Mouse (Mus musculus): ENCODE measurements at regions not wholly inside any gene's neighbourhood (a gene's known extent, or its start where the extent isn't known, plus 50 kb on each side); places are given as distances from the start of the nearest gene placed in this dataset.

DNA sequence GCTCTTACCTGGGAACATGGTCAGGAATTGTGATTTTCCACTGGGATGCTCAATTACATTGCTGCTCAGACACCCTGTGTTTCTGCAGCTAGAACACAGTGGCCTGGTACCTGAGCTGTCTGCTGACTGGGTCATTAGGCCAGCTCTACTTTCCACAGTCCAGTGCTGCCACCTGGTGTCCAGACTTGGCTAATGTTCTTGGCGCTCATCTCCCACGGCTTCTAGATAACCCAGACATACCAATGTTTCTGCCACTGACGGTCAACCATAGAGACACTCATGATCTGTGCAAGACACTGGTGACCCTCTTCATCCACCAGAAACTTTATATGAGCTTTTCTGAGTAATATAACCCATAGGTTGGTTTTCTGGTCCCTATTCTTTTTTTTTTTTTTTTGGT is 67.1 kb upstream of the Nmur2 start:
- peak; percentile 89 for TF ChIP-seq CTCF (IDR thresholded peaks at IDR 0.05; ENCODE audit: insufficient read depth, low read length)
- no peak for TF ChIP-seq POLR2A (IDR thresholded peaks at IDR 0.05; ENCODE audit: borderline replicate concordance, extremely low read depth, low read depth, low read length)
